28 mouse cellular contexts compared by ENCODE assay signal in the genomic region with DNA sequence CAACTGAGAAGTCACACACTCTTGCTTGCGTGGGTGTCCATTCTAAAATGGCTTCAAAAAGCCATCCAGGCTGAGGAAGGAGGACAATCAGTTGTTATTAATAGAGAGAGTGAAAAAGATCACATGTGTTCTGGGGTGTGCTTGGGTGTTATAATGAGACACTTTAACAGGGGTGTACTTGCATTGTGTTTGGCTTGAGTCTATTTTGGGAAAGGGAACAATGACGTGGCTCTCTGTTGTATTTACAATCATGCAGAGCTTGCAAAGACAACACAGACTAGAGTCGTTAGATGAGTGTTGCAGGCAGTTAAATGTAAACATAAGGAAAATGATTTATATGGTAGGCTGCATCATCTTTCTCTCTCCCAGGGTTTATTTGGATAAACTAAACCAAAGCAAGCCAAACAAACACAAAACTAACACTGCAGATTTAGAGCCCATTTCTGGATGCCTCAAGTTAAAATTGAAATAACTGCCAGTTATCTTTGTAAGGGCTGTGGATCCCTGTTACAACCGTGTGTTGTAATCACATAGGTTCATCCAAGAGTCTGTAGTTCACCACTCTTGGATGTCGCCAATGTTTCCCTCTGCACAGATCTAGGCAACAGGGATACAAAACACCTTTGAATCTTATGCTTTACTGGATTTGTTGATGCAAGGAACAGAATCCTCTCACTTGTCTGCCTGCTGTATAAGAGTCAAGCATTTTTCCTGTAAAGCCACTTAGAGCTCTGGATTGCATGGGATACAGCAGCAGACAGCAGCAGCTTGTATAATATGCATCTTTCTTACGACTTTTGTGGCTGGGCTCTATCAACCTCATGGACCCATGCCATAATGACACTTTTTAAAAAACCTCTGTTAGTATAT.
DNase-seq lines count a peak whose midpoint lies in the region; ATAC-seq and TF ChIP-seq lines count a peak whose summit lies in the region.
"Had no signal": no experiment of that assay in that cellular context is flagged by ENCODE, and none has a peak within 500 bp of the region (broad histone marks: within the 10 kb centered on the region; RNA-seq: fewer than 3 reads in every experiment).

No protein-coding gene starts in this region.

- H3K36me3 ChIP-seq in heart, embryonic 15.5 days: no peaks in the 10 kb centered on the region
- no peaks in the 10 kb centered on the region for H3K36me3 ChIP-seq in lung, embryonic 14.5 days (ENCODE audit: insufficient read depth)
- H3K36me3 ChIP-seq in stomach, embryonic 15.5 days: no peaks in the 10 kb centered on the region
- H3K36me3 ChIP-seq: forebrain, embryonic 10.5 days; heart, embryonic 12.5 days; limb, embryonic 12.5 days; midbrain, embryonic 13.5 days; neural tube, embryonic 12.5 days had no signal

- TF ChIP-seq POLR2A in bone marrow macrophage, adult 2 months (IDR thresholded peaks at IDR 0.05; ENCODE audit: borderline replicate concordance, low read depth, low read length): no peak

- no peak overlapping the region for H3K27ac ChIP-seq in heart, embryonic 15.5 days
- H3K27ac ChIP-seq in lung, embryonic 14.5 days (ENCODE audit: low read depth): peak overlapping the region; percentile 54; the same call in 1 of the 2 replicates
- H3K27ac ChIP-seq in bone marrow macrophage, adult 2 months (ENCODE audit: insufficient read depth, low read depth, low read length): peak overlapping the region; percentile 36; the same call in 1 of the 2 replicates
- H3K27ac ChIP-seq in stomach, embryonic 15.5 days: peak overlapping the region; percentile 45; the same call in 1 of the 2 replicates
- H3K27ac ChIP-seq: forebrain, embryonic 10.5 days; hindbrain, embryonic 14.5 days; layer of hippocampus, adult 2 months; limb, embryonic 12.5 days; midbrain, embryonic 13.5 days; neural tube, embryonic 12.5 days had no signal

- no peaks in the 10 kb centered on the region for H3K27me3 ChIP-seq in heart, embryonic 15.5 days
- H3K27me3 ChIP-seq in lung, embryonic 14.5 days (ENCODE audit: insufficient read depth, low read length): no peaks in the 10 kb centered on the region
- H3K27me3 ChIP-seq in stomach, embryonic 15.5 days (replicated peaks): no peaks in the 10 kb centered on the region
- H3K27me3 ChIP-seq: heart, embryonic 12.5 days; limb, embryonic 12.5 days; midbrain, embryonic 13.5 days; neural tube, embryonic 12.5 days had no signal

- peak; percentile 50; the same call in 1 of the 2 replicates for ATAC-seq in heart, embryonic 15.5 days (replicated peaks; ENCODE audit: insufficient number of reproducible peaks, insufficient read depth, low FRiP score, low read depth)
- ATAC-seq in lung, embryonic 14.5 days (ENCODE audit: insufficient read depth): peak; percentile 89
- ATAC-seq in stomach, embryonic 15.5 days (ENCODE audit: insufficient read depth, low FRiP score, low read depth): no peak; the same call in 1 of the 2 replicates
- ATAC-seq: forebrain, postnatal 0 days; inflammation-experienced regulatory T-cells, adult 6 months; midbrain, embryonic 13.5 days had no signal

- no peak overlapping the region for H3K4me2 ChIP-seq in heart, embryonic 15.5 days
- no peak overlapping the region for H3K4me2 ChIP-seq in lung, embryonic 14.5 days
- H3K4me2 ChIP-seq in stomach, embryonic 15.5 days: no peak overlapping the region
- H3K4me2 ChIP-seq: heart, embryonic 12.5 days; hindbrain, embryonic 14.5 days; limb, embryonic 12.5 days; liver, embryonic 11.5 days; midbrain, embryonic 13.5 days; neural tube, embryonic 12.5 days had no signal

- H3K4me3 ChIP-seq in heart, embryonic 15.5 days: no peak overlapping the region
- no peak overlapping the region for H3K4me3 ChIP-seq in lung, embryonic 14.5 days (ENCODE audit: low read depth, low read length)
- no peak overlapping the region for H3K4me3 ChIP-seq in bone marrow macrophage, adult 2 months (ENCODE audit: insufficient read depth, low read length)
- no peak overlapping the region for H3K4me3 ChIP-seq in stomach, embryonic 15.5 days (replicated peaks)
- H3K4me3 ChIP-seq: forebrain, embryonic 10.5 days; heart, embryonic 12.5 days; layer of hippocampus, adult 2 months; limb, embryonic 12.5 days; midbrain, embryonic 13.5 days; neural tube, embryonic 12.5 days had no signal

- TF ChIP-seq CTCF in lung, embryonic 14.5 days (IDR thresholded peaks at IDR 0.05; ENCODE audit: low read depth): no peak
- TF ChIP-seq CTCF in bone marrow macrophage, adult 2 months (IDR thresholded peaks at IDR 0.05; ENCODE audit: low read depth, low read length): no peak

- 45% methylated on average over 6 of the region's 6 CpGs for WGBS in heart, embryonic 15.5 days
- WGBS in lung, embryonic 14.5 days: 34% methylated on average over 6 of the region's 6 CpGs
- 42% methylated on average over 6 of the region's 6 CpGs for WGBS in stomach, embryonic 15.5 days

- peaks cover 4% of the 10 kb centered on the region; the same call in 1 of the 2 replicates for H3K4me1 ChIP-seq in heart, embryonic 15.5 days (replicated peaks)
- no peaks in the 10 kb centered on the region for H3K4me1 ChIP-seq in lung, embryonic 14.5 days (ENCODE audit: insufficient read depth)
- peaks cover 18% of the 10 kb centered on the region for H3K4me1 ChIP-seq in bone marrow macrophage, adult 2 months (ENCODE audit: control insufficient read depth, insufficient read depth, low read length)
- no peaks in the 10 kb centered on the region for H3K4me1 ChIP-seq in stomach, embryonic 15.5 days
- H3K4me1 ChIP-seq: forebrain, embryonic 10.5 days; limb, embryonic 12.5 days; midbrain, embryonic 13.5 days; neural tube, embryonic 12.5 days had no signal

- H3K9ac ChIP-seq in heart, embryonic 15.5 days: no peak overlapping the region
- no peak overlapping the region for H3K9ac ChIP-seq in lung, embryonic 14.5 days
- H3K9ac ChIP-seq in stomach, embryonic 15.5 days: no peak overlapping the region
- H3K9ac ChIP-seq: forebrain, postnatal 0 days; heart, embryonic 12.5 days; hindbrain, embryonic 14.5 days; limb, embryonic 12.5 days; midbrain, embryonic 13.5 days; neural tube, embryonic 12.5 days had no signal

- no peak for DNase-seq in heart, postnatal 36 days
- DNase-seq in lung, embryonic 14.5 days: peak; percentile 71
- DNase-seq in lung, postnatal 4 days: no peak
- no peak for DNase-seq in layer of hippocampus, postnatal 14 days (ENCODE audit: low spot score in 2 of 2)
- DNase-seq in left cerebral cortex, postnatal 10 days (ENCODE audit: extremely low spot score in 1 of 2, low spot score in 2 of 2): no peak
- DNase-seq: adrenal gland, postnatal 14 days; cerebellum, adult 9-11 months; forebrain, postnatal 0 days; gastrocnemius, postnatal 14 days; heart, adult 11 months; kidney, postnatal 25 days; layer of hippocampus, postnatal 36 days; lung, adult 18-20 months; right cerebral cortex, postnatal 14 days; thymus, adult 18-20 months; thymus, postnatal 36 days had no signal

- intact Hi-C loops in heart, postnatal 36 days (cut with DNase I): no loop called here
- intact Hi-C loops in left cerebral cortex, postnatal 10 days (cut with DNase I): no loop called here

- H3K9me3 ChIP-seq in heart, embryonic 15.5 days (replicated peaks): no peaks in the 10 kb centered on the region
- no peaks in the 10 kb centered on the region for H3K9me3 ChIP-seq in lung, embryonic 14.5 days (ENCODE audit: low read depth, low read length)
- no peaks in the 10 kb centered on the region for H3K9me3 ChIP-seq in stomach, embryonic 15.5 days
- H3K9me3 ChIP-seq: forebrain, embryonic 10.5 days; heart, embryonic 12.5 days; limb, embryonic 12.5 days; midbrain, embryonic 13.5 days; neural tube, embryonic 12.5 days had no signal
